Mouse (Mus musculus): Measurements from ENCODE around the gene Zfand6.

DNA sequence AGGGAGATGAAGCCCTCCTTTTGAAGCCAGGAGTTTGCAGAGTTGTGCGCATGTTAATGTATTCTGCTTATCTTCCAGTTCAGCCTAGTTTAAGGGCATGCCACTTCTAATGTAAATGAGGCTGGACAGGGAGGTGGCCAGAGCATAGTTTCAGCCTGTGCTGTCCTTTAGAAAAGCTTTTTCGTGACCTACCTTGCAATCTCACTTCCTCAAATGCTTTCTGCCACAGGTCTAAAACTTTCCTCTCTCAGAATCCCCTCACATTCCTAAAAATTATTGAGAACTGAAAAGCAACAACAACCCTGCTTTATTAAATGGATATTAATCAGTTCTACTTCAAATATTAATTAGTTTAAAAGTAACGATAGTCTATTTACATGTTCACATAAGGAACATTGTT is 17.1 kb upstream of the Zfand6 start:
- TF ChIP-seq CTCF (IDR thresholded peaks at IDR 0.05; ENCODE audit: control insufficient read depth, insufficient read depth, insufficient replicate concordance, low read depth, low read length), result no peak
- TF ChIP-seq POLR2A (IDR thresholded peaks at IDR 0.05; ENCODE audit: control insufficient read depth, low read depth, low read length), result no peak

Measured in testis, adult 2 months (tissue).